Mouse (Mus musculus) adrenal gland, postnatal 4 days (tissue): ENCODE results near the gene Anxa9. TPM values are rescaled to one million over a fixed set of nuclear protein-coding genes. Genes with fewer than 3 reads are reported as not detected.
A peak's percentile ranks its signal among the peaks of the same experiment; 100 is the strongest.
"Not testable (repeated sequence)": the region's sequence is repeated elsewhere in the genome, so short reads cannot be mapped to it uniquely, and the experiment has no call there.

Experiments
- DNase-seq, 2 experiments: peaks; one replicate each; pipeline ENCODE4 v3.0.0; 2021 to 2022; ENCODE audit warnings: low spot score in 2 of 2, mixed read lengths in 2 of 2
- long read RNA-seq, 2 experiments: library from polyadenylated mRNA; stranded (forward); transcript quantifications; one replicate each; pipeline ENCODE4 v2.0.0; 2021
- total RNA-seq, 2 experiments: library from RNA; stranded (reverse); gene quantifications; 2 replicates each; pipeline ENCODE4 v1.2.3; 2021

The Anxa9 gene
- 1 to 10 TPM; 1.1 to 1.3 TPM for total RNA-seq
- long read RNA-seq, experiment 1, partial matches to known transcripts, result 0 of 1 reads
- long read RNA-seq, experiment 1, other reads (novel, unspliced or antisense), result 1 of 1 reads
- long read RNA-seq, experiment 2, result 0 reads

DNA sequence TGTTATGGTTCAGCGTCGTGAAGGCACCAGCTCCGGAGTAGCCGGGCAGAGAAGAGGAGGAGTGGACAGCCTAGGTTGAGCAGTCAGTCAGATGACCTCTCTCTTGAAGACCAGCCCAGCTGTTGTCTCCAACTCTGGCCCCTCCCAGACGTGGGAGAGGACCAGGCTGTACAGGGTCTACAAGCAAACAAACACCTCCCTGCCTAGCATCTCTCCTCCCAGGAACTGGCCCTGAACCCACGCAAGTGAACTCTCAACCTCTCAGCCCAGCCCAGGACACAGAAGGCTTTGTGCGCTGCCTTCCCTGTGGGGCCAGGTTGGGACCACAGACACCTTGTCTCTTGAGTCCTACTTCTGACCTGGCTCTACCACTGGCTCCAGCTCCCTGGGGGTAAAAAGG lies at the start of gene Anxa9:
Gene Anxa9, minus strand, starts transcription at position 77 of the 400 bp plus-strand sequence.
- no peak for DNase-seq

DNA sequence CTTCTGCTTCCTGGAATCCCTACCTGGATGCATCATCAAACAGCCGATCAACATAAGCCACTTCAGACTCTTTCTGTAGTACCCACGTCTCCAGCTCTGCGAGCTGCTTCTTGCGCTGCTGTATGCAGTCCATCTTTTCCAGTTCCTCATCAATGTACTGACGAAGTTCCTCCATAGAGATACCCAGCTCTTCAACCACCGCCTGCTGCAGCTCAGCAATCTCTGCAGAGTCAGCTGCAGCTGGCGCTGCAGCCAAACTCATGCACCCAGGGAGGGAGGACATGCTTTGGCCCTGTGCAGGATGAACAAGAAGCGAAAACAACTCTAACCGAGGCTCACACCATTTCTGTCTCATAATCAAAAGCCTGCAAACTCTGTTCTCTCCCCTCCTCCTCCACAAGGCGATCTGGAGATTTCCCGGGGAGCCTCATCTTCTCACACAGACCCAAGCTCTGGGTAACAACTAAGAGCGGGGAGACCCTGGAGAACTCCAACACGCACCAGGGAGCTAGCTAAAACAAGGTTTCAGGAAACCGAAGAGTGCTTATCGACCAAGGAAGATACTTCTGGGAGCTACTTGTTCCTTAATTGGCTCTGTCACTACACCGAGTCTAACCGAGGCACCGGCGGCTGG lies 49.1 kb upstream of the Anxa9 start:
- not testable (repeated sequence) for DNase-seq

DNA sequence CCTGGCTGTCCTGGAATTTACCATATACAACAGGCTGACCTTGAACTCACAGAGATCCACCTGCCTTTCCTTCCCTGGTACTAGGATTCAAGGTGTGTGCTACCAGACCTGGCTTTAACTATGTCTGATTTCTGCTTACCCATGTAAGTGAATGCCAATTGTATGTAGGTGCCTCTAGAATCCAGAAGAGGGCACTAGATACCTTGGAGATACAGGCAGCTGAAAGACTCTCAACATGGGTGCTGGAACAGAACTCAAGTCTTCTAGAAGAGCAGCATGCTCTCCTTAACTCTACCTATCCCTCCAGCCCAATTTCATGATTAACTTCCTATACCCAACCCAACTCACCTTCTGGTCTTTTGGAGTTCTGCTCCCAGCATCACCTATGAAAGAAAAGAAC lies 42.5 kb upstream of the Anxa9 start:
- no peak for DNase-seq

DNA sequence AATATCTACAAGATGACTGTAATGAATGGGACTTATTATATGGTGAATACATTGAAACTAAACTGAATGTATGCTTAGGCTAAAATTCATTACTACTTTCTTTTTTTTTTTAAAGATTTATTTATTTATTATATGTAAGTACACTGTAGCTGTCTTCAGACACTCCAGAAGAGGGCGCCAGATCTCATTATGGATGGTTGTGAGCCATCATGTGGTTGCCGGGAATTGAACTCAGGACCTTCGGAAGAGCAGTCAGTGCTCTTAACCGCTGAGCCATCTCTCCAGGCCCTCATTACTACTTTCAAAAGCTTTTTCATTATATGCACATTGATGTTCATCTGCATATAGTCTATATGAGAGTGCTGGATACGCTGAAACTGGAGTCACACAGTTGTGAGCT lies 41.4 kb upstream of the Anxa9 start:
- not testable (repeated sequence) for DNase-seq

DNA sequence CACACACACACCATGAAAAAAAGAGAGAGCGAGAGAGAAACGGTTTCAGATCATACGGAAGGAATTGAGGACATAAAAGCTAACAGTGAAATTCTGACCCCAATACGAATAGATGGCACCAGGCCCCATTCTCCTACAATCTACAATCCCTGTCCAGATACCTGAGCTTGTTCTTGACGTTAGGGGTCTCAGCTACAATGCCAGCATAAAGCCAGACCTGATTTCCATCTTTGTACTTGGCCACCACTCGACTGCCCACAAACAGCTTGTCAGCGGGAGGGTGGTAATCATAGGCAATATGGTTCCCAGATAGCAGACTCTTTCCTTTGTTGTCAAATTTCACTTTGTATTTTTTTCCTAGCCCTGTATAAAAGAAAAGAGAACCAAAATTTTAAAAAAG lies 39.5 kb upstream of the Anxa9 start:
- DNase-seq, result no peak

DNA sequence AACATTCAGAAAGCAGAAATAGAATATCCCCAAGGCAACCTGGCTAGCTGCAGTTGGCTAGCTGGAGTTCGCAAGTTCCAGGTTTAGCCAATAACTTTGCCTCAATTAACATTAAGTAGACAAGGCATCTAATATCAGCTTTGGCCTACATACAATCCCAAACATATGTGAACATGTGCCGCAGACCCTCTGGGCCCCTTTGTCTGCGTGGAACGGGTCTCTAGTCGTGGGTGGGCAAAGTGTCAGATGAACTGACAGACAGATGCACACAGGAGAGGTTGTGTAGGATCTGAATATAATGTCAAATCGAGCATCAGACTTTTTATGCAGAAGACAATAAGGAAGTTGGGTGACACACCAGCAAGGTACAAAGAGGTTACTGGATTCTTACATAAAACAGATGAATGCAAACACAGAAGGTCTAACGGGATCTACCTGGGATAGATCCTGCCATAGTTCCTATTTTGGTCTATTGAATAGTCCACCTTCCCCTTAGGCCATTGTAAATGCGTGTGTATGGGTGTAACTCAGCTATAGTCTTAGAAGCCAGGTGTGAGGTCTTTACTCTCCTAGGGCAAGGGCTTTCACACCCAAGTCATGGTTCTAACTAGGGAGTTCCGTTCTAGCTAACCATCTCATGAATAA lies 36.5 kb upstream of the Anxa9 start:
- DNase-seq, result not testable (repeated sequence)

DNA sequence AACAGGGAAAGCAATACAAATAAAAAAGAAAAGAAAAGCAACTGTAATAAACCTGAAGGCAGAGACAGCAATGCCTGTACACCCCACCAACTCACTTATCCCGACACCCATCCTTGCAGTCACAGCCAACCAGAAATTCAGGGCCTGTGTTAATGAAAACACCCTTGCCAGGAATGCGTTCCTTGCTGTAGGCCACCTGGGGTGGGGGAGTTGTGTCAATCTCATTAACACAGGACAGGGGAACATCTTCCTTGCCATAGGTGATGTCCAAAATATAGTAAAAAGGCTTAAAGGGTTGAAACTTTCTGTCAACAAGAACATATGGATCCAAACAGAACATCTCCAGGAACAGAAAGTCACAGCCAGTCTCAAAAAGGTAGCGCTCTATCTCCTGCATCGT lies 31.3 kb upstream of the Anxa9 start:
- no peak for DNase-seq

DNA sequence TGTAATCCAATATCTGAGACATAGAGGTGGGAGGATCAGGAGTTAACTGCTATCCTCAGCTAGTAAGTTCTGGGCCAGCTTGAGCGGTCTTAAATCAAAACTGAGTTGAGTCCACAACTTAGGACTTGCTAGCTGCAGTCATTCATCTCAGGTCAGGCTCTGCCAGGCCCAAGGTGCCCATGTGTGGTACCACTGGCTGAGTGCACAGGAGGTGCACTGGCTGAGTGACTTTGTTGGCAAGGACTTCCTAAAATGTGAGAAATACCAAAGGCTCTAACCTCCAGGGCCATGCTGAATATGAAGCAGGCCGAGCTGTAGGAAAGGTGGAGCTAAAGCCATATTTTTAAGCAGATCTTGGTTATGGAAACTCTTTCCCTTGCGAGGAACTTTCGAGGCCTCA lies 30.4 kb upstream of the Anxa9 start:
- DNase-seq, result no peak

DNA sequence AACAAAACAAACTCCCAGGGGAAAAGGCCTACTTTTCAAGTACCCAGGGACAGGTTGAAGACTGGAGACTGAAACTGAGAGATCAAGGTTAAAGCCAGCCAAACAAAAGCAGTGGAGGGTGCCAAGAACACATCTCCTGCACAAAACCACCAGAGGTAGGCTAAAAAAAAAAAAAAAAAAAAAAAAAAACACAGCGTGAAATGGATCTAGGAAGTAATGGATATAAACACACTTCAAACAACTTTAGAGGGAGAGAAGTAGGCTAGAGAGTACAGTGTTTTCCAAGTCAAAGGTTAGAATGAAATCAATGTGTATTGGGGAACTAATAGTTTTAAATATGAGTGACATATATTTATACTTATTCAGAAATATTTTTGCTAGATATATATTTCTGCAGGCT lies 24.6 kb upstream of the Anxa9 start:
- no peak for DNase-seq

DNA sequence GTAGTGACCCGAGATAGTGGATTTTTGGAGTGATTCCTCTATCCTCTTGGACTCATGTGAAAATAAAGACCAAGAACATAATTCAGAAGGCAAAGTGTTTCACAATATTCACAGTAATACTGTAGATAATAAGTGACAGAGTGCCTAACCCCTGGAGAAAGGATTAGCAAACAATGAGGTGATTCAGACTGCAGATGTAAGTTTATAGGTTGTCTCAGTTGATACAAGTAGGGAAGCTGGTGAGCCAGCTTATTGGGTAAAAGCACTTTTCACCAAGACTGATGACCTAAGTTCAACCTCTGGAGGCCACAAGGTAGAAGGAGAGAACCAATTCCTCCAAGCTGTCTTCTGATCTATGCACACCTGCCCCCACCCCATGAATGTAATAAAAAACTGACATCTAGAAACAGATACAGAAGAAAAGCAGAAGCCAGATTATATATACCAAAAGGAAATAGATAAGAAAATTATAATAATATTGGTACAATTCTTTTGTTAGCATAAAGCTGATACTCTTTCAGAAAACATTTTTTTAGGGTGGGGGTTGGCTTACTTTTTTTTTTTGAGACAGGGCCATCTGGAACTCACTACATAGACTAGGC lies 21.9 kb upstream of the Anxa9 start:
- no peak for DNase-seq

DNA sequence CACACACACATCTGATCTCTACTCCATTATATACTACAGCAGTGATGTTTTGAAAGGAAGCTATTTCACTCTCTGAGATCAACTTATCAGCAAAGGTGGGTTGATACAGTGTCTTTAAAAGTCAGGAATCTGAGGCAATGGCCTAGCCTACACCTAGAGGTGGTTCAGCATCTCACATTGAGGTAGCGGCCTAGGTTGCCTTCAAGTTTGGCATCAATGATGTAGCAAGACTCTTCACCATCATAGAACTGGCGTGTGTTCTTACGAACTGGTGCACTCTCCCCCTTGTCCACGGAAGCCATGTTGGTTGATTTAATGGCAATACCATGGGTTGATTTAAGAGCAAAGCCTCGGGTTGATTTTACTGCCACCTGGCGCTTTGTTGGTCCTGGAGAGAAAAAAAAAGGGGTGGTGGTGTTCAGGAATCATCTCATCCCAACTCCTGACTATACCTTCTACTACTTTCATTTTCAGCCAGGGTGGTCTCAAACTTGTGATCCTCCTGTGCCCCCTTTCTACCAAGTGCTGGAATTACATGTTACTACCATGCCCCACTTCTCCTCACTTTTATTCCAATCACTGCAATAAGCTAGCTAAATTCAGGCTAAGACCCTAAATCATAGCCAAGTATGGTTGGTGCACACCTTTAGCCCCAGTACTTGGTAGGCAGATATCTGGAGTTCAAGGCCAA lies 17.6 kb upstream of the Anxa9 start:
- no peak for DNase-seq

DNA sequence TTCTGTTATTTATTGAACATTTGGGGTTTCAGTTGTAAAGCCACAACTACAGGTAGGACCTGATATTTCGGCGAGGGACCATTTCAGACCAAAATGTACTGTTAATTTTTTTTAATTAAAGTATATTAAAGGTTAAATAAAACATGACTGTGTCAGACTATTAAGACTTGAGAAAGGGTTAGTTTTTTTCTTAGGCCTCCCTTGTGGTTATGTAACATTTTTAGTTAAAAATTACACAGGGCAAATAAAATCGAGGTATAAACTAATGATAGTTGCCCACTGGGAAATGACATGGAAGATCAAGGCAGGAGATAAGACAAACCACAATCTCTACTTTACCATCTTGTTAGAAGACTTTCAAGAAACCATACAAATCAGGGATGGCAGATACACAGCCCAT lies 16.5 kb upstream of the Anxa9 start:
- DNase-seq, result no peak

DNA sequence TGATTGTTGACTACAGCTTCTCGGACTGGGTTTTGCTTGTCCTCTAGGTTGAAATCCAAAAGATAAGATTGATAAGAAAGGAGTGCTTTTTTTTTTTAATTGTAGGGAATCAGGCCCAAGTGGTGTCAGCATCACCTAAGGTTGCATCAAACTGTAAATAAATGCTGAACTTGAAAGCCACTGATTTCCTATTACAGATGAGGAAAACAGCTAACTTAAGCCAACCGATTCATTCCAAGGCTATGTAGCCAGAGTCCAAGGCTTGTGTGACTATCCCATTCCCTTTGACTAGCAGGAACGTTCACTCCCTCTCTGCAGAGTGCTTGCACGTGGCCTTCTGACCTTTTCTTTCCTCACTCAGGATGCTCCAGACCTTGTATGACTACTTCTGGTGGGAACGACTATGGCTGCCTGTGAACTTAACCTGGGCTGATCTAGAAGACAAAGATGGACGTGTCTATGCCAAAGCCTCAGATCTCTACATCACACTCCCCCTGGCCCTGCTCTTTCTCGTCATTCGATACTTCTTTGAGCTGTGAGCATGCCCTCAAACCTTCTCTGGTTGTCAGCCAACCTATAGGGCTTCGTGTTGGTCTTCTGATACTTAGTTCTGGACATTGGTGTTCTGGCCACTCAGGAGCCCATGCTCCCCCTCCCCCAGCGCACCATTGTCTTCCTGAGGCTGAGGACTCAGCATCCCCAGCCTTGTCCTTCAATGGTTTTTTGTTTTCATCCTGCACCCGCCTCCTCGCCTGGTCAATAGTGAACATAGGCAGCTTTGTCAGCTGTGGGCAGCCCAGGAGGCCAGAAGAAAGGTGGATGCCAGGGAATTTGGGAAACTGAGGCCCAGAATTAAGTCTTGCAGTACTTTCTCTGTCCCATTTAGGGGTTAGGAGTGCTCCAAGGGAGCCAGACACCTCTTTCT lies 13.0 kb upstream of the Anxa9 start:
- no peak for DNase-seq

DNA sequence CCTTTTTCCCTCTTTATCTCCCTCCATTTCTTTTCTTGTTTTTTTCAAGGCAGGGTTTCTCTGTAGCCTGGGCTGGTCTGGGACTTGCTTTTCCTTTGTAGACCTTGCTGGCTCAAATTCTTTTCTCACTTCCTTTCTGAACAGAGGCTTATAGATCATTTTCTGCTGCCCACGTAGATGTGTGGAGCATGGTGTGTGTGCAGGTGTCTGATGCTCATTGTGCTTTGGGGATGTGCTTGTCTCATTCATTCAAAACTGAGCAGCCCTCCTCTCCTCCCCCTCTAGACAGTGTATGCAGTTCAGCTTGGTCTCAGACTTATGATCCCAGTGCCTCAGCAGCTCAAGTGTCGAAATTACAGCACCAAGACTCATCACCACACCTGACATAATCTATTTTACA lies 12.1 kb upstream of the Anxa9 start:
- no peak for DNase-seq

DNA sequence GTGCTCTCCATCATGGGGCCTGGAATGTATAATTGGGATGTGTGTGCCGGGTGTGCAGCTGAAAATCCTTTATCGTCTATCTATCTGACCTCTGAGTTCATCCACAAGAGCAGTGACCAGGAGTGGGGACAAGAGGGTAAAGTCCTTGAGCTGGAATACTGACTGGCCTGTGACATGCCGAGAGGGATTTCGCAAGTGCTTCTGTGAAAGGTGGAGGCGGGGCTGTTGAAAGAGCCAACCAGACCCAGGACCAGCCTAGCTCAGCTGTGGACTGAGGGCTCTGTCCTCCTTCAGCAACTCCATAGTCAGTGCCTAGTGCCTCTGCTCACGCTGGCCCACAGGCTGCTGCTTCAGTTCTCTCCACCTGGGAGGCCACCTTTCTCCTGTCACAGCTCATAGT lies 11.6 kb upstream of the Anxa9 start:
- DNase-seq, result no peak

DNA sequence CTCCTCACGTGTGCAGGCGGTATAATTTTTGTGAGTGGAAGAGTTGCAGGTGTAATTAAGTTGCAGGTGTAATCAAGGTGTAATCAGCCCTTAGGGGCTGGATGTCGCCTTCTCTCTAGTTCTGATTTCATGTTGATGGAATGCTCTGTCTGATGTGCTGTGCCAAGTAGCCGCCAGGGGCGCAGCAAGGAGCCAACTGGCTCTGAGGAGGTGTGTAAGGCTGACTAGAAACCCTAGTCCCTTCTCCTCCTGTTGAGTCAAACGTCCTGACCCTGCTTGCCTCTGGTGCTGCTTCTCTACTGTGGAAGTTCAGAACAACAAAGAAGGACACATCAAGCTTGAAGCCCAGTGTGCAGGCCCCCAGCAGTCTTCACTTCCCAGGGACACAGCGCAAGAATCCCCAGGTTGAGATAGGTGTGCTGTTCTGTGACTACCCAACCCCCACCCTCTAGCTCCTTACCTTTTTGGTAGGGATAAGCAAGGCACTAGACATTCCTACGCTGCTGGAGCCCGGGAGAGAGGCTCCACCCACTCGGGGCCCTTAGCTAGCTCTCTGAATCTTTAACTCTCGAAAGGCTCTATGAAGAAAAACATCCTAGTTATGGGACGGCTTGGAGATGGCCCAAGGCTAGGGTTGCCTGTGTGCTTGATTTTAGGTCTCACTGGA lies 10.6 kb upstream of the Anxa9 start:
- no peak for DNase-seq

DNA sequence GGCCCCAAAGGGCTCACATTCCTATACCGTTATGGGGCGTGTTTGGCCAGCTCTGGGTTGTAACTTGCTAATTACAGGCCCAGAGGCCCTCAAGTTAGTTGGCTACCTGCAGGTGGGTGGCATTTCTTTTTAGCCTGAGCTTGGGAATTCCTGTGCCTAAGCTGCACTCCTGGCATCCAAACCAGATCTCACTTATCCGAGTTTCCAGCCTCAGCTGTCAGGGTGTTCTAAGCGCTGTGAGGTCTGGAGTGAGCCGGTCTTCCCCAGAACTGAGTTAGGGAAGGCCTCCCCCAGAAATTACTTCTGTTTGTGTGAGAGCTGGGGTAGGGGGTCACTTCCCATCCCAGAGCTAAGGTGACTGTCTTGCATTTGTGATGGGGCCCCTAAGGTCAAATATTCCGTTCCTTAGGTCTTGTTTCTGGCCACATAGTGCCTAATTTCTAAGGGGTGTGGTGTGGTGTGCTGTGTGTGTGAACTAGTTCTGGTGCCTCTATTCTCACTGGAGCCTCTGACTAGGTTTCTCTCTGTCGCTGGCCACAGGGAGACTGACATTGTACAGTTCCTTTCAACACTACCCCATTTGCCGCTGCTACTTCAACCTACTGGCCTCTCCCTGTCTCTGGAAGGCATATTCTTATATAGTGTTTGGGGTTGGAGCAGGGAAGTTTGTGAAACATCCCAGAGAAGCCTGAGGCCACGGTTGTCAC lies 9.0 kb upstream of the Anxa9 start:
- DNase-seq, result no peak

DNA sequence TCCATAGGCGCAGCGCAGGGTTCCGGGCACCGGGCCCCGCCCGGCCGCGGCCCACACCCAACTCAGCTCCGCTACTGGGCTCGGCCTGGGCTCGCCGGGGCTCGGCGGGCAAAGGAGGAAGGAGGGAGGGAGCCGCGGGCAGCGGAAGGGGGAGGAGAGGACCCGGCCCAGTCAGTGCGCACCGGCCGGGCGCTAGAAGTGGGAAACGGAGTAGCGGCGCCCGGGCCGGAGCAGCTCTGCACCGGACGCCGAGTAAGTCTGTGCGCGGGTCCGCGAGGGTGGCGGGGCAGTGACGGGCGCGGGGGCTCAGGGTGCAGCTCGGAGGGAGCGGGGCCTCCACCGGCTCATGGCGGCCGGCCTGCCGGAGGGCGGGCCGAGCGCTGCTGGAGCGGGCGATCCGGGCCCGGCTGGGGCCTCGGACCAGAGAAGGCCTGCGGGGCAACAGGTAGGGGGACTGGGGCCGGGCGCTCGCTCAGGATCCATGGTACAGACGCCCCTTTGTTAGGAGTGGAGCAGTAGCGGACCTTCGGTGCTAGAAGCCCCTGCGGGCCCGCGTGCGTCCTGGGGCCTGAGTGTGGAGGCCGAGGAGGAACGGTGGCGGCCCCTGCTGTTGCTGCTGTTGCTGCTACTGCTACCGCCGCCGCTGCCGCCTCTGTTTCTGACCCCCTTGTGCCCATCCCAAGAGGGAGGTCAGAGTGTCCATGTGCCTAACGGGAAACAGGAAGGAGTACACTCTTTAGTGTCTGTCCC lies 8.3 kb upstream of the Anxa9 start:
- peak; percentile 85 to 90 for DNase-seq

DNA sequence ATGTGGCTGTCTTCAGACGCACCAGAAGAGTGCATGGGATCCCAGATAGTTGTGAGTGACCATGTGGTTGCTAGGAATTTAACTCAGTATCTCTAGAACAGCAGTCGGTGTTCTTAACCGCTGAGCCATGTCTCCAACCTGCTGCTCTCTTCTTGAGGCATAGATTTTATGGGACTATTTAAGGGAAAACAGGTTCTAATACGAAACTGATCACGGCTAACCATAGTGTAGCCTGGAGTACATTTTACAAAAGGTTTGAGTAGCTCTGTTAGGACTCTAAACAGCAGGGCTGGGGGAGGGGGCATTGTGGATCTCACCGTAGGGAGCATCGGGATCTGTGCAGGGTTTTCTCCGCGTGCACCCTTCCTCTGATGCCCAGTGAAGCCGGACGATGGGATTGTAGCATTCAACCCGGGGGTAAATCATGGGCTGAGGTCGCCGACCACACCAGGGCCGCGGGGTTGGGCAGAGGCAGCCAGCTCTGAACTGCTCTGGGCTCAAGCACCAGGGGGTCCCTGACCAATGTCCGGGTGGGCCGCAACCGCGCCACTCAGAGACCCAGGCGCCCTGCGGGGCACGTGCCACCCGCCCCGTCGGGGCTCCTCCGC lies 7.6 kb upstream of the Anxa9 start, which contains the start of gene Cers2:
Gene Cers2, plus strand, starts transcription at position 306 of the 608 bp plus-strand sequence.
- DNase-seq, result no peak
